Mouse (Mus musculus): Measurements from ENCODE around the gene Olfr1420.
"Not testable (repeated sequence)": the region's sequence is repeated elsewhere in the genome, so short reads cannot be mapped to it uniquely, and the experiment has no call there.

GRCm38 (mm10) chr19:11946460-11946859 is 60.1 kb downstream of the Olfr1420 start:
- not testable (repeated sequence) for TF ChIP-seq CTCF (IDR thresholded peaks at IDR 0.05; ENCODE audit: control insufficient read depth, insufficient read depth, insufficient replicate concordance, low read depth, low read length); POLR2A (IDR thresholded peaks at IDR 0.05; ENCODE audit: control insufficient read depth, low read depth, low read length)
